Mouse (Mus musculus) adrenal gland, adult 8-10 months (tissue): ENCODE results near the gene Pex7. TPM values are rescaled to one million over a fixed set of nuclear protein-coding genes. Genes with fewer than 3 reads are reported as not detected.

Experiments used
- total RNA-seq, 4 experiments: library from RNA; stranded (reverse); gene quantifications; 2 replicates each; pipeline ENCODE4 v1.2.4; 2022

Pex7 gene
- total RNA-seq, 4 experiments from 2014 or later: 47.2 to 52.7 (median 49.9) TPM

Other genes with a start within 250 kb of the Pex7 start
- 1 to 10 TPM; 3.2 to 7.0 (median 5.5) TPM for gene Il20ra, start 195.1 kb downstream of the Pex7 start, total RNA-seq
- gene Slc35d3, start 56.2 kb downstream of the Pex7 start, total RNA-seq: 10 to 100 TPM; 11.8 to 26.2 (median 20.2) TPM
- 10 to 100 TPM; 19.0 to 29.6 (median 22.3) TPM for gene Map3k5, start 26.8 kb upstream of the Pex7 start, total RNA-seq
- gene Map7, start 240.8 kb upstream of the Pex7 start, total RNA-seq: 10 to 100 TPM; 15.5 to 35.4 (median 22.3) TPM